Mouse (Mus musculus): ENCODE measurements at regions not wholly inside any gene's neighbourhood (a gene's known extent, or its start where the extent isn't known, plus 50 kb on each side); places are given as distances from the start of the nearest gene placed in this dataset.

DNA sequence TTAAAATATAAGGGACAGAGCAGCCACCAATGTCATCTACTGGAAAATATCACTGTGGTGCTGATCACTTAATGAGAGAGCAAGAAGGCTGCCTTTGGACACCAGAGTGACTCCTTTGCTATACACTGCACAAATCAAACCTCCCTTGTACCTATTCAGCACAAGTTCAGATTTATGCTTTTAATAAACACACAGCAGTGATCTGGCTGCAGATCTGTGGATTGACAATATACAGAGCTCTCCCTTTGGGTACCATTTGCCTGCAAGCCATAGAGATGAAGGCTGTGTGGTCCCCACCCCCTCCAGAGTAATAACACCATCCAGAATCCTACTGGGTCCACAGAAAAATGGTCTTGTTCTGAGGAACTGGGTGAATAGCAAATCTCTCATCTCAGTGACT lies 131.8 kb upstream of the Ddit4l start:
- no peak for TF ChIP-seq TAL1 (IDR thresholded peaks at IDR 0.05; ENCODE audit: low read length)
- TF ChIP-seq GATA1 (IDR thresholded peaks at IDR 0.05; ENCODE audit: low read length), result no peak

Measured in erythroblast, embryonic 14.5 days (primary cell).